Mouse (Mus musculus) gastrocnemius, postnatal 10 days (tissue): ENCODE results near the gene Litaf. TPM values are rescaled to one million over a fixed set of nuclear protein-coding genes. Genes with fewer than 3 reads are reported as not detected.

Source experiments
- DNase-seq: peaks from one replicate; pipeline ENCODE4 v3.0.0; 2021; ENCODE audit warnings: mixed read lengths
- total RNA-seq, 2 experiments: library from RNA; stranded (reverse); gene quantifications; 2 replicates each; pipeline ENCODE4 v1.2.3; 2021

Gene Litaf
- total RNA-seq, 2 experiments from 2014 or later, result 25.5 to 25.7 TPM

DNA sequence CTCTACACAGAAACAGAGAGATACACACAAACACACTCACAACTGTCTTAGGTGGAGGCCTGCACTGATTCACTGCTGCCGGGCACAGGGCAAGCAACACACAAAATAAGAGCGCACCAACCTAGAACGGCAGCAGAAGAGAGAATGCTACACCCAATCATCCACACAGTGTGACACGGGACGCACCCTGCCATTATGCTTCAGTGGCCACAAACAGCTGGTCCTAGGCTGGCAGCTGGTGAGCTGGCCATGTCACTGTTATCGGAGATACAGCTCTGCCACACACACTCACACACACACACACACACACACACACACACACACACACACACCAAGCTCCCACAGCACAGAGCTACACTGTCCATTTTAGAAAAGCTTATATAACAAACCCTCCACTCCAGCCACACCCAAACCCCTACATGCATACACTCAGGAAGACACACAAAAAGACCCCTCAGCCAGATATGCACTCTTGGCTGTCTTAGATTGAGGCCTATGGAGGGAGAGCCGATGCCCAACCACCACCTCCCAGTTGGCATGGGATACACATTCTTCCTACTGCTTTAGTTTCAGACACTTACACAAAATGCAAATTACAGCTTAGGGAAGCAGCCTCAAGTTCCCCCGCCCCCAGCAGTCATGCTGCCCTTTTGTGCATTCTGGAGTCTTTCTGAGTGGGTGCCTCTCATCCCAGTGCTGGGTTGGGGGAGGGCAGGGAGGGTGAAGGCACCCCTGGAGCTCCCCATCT lies 108.8 kb downstream of the Litaf start:
- peak; percentile 29 for DNase-seq

DNA sequence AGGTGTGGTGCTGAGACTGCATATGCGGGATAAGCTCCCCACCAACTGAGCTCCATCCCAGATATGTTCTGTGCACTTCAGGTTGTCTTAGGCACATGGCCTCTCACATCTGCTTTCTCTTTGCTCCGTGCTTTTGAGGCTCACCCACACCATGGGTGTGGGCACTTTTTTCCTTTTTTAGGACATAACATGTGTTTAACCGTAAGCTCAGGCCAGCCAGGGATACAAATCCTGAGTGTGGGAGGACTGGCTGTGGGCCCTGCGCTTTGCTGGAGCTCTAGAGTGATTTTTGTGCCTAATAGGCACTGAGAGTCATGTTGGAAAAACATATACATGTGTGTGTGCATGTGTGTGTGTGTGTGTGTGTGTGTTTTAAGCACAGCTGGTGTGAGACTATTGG lies 110.9 kb downstream of the Litaf start:
- DNase-seq, result no peak

DNA sequence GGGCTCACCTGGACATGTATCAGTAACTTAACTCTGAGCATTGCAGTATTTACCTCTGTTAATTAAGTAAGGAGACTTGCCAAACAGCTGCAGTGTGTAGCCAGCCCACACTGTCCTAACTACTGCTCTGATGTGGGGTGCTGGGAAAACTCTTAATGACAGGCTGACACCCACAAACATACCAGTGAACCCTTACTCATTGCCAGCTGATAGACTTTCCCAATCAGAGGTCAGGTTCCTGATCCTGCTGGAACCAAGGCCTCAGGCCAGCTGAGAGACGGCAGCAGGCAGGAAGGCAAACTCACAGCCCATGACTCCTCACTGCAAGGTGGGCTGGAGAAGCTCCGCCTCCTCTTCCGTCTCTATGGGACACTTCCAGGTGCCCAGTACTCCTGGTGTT lies 113.1 kb downstream of the Litaf start:
- DNase-seq, result no peak

DNA sequence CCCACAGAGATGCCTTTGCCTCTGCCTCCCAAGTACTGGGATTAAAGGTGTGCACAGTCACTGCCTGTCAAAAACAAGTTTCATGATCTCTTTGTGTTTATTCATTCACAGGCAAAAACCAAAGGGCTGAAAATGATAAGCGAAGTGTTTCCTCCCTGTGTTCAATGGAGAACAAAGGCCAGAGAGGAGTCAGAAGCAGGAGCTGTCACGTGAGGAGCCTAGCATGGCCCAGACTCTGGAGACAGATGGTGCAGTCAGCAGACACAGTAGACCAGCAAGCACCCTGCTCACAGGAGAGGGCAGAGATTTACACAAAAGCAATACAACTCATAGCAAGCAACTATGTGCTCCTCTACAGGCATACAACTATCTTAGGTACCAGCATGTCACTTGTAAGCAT lies 113.9 kb downstream of the Litaf start:
- DNase-seq, result no peak

DNA sequence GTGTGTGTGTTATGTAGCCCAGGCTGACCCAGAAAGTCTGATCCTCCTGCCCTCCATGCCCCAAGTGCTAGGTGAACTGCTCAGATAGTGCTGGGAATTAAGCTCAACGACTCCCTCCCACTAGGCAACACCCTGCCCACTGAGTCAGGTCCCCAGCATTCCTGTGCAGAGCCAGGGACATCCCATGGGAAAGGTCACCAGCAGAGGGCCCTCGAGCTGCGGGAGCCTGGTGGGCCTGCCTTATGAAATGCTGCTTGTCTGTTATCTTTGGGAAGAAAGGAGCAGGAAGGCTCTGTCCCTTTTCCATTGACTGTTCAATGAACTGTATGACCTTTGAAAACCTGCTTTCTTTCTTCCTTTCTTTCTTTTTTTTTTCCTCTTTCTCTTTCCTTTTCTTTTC lies 114.4 kb downstream of the Litaf start:
- DNase-seq, result peak; percentile 46

DNA sequence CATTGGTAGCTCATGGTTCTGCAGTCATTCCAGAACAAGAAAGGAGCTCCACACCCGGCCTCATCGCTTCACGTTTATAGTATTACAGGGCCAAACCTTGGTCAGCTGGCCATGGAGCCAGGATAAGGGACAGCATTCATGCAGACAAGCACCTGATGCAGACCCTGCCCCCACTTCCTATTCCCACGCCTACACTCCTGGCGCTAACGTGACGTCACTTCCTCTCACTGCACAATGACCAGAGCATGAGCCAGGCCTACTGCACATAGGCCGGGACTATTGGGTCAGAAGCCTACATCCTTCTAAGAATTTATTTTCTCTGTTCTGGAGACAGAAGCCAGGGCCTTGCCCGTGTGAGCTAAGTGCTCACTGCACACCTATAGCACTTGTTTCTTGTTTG lies 115.4 kb downstream of the Litaf start:
- DNase-seq, result no peak

DNA sequence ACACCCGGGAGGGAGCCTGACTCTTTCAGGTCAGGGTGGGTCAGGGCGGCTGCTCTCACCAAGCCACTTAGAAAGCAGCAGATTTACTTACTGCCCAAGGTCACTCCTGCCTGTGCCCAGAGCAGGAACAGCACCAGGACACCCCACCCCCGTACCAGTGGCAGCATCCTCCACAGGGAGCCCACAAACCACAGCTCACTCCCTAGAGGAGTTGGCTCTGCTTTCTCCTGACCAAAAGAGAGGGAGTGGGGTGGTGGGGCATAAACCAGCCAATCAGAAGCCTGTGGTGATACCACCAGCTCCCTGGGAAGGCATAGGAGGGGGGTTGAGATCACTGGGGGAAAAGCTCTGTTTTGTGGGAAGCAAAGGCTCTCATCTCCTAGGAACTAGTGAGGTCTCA lies 118.2 kb downstream of the Litaf start:
- DNase-seq, result no peak

DNA sequence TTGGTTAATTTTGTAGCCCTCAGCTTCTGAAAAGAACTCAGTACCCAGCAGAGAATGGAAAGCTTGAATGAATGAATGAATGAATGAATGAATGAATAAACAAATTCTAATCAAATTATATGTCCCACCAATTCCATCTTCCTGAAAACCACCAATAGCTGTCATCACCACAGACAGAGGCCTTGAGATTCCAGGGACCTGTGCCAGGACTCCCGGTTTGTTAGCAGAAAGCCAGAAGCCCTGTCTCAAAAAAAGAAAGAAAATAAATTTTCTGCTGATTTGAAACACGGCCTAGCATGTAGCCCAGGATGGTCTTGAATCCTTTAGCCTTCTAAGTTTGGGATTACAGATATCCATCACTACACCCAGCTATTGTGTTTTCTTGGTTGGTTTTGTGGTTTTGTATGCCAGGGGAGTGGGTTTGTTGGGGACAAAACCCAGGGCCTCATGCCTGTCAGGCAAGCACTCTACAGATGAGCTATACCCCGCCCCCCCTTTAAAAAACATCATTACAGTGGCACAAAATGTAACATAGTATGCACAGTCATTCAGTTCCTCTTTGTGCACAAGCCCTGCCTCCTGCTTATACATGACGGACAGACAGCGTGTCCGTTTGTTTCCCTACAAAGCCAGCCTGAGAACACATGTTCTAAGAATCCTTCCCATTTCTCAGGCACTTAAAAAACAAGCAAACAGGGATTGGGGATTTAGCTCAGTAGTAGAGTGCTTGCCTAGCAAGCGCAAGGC lies 120.4 kb downstream of the Litaf start:
- DNase-seq, result no peak

DNA sequence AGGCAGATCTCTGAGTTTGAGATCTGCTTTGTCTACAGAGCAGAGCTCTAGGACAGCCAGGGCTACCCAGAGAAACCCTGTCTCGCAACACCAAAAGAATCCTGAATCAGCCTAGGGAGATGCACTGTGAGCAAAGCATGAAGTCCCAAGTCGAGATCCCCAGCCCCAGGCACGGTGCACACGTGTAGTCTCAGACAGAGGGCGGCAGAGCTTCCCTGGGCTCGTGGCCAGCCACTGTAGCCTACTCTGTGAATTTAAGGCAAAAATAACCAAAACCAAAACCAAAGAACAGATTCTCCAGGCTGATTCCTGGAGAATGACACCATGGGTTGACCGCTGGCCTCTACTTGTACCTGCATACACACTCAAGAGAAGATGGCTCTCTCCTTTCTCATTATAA lies 121.4 kb downstream of the Litaf start:
- DNase-seq, result no peak

DNA sequence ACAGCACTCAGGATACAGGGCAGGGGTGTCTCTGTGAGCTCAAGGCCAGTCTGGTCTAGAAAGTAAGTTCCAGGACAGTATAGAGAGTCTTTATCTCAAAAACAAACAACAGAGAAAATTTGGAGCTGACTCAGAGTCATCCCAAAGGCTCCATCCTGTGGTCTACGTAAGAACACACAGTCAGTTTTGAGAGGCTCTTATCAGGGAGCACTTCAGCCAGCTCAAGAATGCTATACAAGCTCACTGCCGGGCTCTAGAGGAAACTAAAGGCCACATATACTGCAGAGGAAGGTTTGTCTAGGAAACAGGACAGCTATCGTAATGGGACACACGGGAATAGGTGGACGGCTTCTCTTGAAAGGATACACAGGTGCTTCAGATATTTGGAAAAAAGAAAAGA lies 122.7 kb downstream of the Litaf start:
- DNase-seq, result no peak

DNA sequence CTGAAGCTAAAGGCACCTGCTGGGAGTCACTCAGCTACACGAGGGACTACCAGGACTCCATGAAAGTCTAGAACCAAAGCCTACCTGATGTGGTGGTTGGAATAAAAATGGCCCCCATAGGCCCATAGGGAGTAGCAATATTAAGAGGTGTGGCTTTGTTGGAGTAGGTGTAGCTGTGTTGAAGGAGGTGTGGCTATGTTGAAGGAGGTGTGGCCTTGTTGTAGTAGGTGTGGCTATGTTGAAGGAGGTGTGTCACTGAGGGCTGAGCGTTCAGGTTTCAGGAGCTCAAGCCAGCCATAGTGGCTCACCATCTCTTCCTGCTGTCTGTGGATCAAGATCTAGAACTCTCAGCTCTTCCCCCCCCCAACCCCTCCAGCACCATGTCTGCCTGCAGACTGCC lies 125.3 kb downstream of the Litaf start:
- no peak for DNase-seq

DNA sequence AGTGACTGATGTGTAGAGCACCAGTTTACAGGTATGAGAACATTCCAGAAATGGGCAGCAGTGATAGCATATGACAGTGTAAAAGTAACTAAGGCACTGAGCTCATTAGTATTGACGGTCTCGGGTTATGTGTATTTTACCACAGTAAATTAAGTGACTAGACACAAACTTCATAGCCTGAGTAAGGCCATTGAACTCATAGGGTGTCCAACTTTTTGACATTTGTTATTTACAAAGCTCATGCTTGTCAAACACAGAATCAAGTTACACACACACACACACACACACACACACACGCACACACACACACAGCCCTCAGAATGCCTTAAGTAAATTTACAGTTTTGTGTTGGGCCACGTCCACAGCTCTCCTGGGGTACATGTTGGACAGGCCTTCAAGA lies 126.0 kb downstream of the Litaf start:
- DNase-seq, result no peak

DNA sequence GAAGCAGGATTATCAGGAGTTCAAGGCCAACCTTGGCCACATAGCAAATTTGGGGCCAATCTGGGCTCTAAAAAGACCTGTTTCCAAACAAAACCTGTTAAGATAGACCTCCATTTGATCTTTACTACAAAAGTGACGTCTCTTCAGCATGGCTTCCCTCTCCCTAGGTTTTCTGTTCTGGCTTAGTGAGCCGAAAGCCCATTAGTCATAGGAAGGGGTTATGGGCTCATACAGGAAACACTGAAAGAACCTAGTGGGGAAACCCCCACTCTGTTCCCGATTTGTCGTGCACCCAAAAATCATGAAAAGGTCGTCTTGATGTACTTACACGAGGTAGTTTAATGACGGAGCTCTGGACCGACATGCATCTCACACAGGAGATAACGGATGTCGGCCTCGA lies 128.5 kb downstream of the Litaf start:
- no peak for DNase-seq

DNA sequence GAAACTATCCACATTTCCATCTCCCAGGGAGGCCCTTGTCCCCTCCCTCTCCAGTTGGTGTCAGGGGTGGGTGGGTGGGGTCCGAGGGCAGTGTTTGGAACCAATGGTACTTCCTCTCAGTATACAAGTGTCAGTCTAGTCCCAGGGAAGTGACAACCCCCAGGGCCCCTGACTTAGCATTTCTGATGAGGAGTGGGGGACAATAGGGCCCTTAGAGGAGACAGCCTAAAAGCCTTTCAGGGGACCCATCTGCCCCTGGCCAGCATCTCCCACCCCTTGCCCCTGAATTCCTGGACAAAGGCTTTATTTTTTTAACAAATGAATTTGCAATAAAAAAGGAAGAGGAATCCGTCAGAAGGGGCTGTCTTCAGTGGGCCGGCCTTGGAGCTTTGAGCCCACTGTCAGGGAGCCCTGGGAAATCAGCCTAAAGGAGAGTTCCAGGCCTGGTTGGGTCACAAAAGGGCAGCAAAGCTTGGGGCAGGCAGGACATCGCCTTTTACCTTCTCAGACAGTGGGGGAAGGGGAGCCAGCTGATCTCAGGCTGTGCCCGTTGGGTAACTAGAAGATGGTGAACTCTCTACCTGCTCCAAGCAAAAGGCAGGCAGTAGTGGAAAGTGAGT lies 129.1 kb downstream of the Litaf start:
- no peak for DNase-seq

DNA sequence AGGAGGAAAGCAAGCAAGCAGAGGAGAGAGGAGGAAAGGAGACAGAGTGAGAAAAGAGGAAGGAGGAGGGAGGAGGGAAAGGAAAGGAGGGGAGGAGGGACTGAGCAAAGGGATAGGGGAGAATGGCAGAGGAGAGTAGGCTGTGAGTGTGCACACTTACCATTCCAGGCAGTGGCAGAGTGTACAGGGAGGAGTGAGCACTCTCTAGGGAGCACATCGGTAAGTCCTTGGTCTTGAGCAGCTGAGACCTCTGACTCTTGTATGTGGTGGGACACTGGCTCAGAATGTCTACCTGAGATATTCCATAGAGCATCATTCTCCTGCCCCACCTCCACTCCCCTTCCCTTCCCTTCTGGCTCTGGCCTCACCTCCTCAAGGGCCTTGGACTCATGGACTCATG lies 131.9 kb downstream of the Litaf start:
- DNase-seq, result no peak

DNA sequence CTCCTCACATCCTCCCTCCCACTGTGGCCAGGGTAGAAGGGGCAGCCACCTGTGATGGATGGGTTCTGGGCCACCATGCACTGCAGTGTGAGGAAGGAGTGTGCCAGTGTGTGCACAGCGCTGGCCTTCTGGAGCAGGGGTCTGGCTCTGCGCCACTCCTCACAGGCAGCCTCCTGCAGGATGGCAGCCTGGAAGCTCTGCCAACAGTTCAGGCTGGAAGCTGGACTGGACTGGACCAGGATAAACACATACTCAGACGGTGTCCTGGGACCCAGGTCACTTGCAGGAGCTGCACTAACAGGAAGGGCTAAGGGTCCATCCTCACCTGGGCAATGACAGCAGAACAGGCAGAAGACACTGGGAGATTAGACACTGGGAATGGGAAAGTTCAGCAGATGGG lies 132.6 kb downstream of the Litaf start:
- no peak for DNase-seq

DNA sequence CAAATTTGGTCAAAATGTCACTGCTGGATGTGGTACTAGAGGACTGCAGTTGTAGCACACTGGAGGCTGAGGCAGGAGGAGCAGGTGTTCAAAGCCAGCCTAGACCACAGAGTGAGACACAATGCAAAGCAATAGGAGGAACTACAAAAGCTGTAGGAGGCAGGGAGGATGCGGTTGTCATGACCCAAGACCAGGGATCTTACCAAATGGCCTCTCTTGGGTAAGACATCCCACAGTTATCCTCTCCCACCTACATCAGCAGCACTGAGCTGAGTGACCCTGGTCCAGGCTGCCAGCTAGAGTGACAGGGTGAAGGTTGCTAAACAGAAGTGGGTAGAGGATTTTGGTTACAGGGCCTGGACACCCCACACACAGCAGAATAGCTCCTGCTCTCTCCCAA lies 138.9 kb downstream of the Litaf start:
- DNase-seq, result no peak

DNA sequence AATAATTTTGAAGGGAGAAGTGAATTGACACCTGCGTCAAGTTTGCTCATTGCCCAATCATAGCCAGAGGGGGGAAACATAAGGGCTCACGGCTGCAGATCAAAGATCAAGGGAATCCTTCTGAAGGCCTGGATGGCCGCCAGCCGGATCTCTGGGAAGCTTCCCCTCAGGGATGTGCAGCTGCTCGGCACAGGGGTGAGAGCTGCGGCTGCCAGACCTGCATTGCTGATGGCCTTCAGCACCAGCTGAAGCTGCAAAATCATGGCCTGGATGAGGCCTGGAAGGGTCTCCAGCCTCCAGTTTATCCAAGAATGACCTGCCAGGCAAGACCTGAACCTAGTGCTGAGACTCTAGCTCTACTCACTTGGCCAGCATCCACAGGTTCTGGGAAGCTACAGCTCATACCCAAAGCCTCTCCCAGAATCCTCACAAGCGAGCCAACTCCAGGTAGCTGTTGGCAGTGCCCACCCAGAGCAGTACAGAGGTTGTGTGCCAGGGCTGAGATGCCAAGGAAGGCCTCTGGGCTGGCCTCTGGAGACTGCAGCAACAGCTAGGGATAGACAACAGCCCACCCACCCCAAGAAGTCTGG lies 140.3 kb downstream of the Litaf start:
- peak; percentile 59 for DNase-seq

DNA sequence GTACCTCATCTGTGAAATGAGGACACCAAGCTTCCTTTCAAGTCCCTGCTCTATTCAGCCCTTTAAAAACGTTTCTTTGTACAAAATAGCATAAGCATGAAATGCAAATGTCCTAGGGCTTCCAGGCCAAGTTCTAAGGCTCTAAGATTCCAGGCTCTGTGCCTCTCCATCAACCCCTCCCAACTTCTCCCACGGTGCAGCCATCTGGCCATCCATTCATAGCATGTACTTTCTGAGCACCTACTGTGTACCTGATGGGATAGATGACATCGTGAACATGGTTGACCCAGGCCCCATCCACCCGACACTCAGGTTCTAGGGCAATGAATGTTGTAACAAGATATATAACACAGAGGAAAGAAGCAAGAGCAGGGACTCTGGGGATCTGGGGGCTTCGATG lies 142.4 kb downstream of the Litaf start:
- DNase-seq, result no peak

DNA sequence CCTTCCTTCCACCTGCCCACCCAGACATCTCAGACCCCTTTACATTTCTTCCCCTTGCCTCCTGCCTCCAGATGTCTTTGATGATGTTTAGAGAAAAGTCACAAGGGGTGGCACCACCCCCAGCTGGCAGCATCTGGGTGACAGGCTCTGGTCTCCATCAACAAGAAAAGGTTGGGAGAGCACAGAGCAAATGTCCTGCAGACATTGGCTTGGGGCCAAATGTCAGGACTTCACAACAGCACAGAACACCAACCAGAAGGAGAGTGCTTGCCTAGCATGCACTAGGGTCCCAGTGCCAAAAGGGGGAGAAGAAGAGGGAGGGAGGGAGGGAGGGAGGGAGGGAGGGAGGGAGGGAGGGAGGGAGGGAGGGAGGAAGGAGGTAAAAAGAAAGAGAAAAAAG lies 146.1 kb downstream of the Litaf start:
- no peak for DNase-seq

DNA sequence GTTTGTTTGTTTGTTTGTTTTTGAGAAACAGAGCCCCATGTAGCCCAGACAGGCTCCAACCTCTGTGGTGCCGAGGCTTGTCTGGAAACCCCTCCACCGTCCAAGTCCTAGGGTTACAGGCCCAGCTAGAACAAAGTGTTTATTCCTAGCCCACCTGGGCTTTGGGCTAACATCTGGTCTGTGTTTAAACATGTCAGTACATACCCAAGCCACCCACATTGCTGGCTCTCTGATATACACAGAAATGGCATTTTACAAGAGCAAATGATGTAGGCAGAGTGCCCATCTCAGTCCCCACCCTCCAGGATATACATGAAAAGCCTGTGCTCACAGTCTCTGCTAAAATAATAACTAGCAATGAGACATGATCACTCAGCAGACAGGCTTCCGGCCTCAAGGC lies 149.7 kb downstream of the Litaf start:
- DNase-seq, result no peak

DNA sequence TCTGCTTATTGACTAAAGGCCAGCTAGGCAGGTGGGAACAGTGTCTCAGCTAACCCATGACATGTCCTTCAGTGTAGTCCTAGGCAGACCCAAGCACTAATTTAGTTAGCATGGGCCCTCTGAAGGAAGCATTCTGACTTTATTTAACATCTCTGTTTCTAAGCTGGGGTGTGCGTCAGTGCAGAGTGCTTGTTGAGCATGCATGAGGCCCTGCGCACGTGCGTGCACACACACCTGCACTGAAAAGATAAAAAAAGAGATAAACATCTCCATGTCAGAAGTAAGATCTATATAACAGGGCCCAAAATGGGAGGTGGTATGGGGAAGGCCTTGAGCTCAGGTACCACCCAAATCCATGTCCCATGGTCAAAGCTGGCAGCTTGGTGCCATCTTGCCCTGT lies 150.9 kb downstream of the Litaf start:
- DNase-seq, result no peak

DNA sequence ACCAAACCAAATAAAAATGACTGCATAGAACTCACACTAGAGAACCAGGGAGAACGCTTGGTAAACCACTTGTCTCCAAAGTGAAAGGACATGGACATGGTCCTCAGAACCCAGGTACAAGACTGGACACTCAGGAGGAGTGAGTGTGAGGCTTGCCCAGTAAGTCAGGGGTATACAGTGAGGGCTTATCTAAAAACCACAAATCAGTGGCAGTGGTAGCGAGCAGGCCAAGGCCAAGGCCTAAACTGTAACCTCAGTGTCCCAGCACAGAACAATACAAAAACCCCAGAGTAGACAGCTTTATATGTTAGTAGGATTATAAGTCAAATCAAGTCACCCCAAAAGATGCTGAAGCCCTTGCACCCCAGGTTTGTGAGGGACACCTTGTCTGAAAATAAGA lies 154.9 kb downstream of the Litaf start:
- no peak for DNase-seq
